In the genomic region with DNA sequence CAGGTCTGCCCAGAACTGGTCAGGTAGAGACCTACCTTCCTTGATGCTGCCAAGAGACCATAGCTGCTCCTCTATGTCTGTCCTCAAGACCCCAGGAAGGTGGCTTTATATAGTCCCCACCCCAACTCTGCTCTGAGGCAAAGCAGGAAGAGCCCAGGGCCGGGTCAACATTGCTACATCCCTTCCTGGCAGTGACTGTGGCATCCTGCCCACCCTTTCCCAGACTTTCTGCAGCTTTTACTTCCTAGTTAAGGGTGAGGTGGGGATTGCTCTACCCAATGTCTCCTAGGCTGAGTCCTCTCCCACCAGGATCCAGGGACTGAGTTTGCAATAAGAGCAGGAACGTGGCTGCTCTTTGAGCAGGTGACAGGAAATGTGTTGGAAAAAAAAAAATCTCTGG, we compare ENCODE assay signal across 13 mouse cellular contexts. TPM values are rescaled to one million over a fixed set of nuclear protein-coding genes. Genes with fewer than 3 reads are reported as not detected.
DNase-seq lines count a peak whose midpoint lies in the region; ATAC-seq lines count a peak whose summit lies in the region.
"Had no signal": no experiment of that assay in that cellular context is flagged by ENCODE, and none has a peak within 500 bp of the region (broad histone marks: within the 10 kb centered on the region; RNA-seq: fewer than 3 reads in every experiment).

A gene (minus strand): TSS at position 176 of the 400 bp plus-strand sequence.

- peaks cover 12% of the 10 kb centered on the region; the same call in 1 of the 2 replicates for H3K4me1 ChIP-seq in kidney, embryonic 14.5 days (ENCODE audit: control insufficient read depth, insufficient read depth, low read length)

- 64% methylated on average over 2 of the region's 2 CpGs for WGBS in kidney, embryonic 14.5 days
- WGBS in large intestine, adult 2 months: 21% methylated on average over 2 of the region's 2 CpGs

- no peak within 1 kb of the TSS for H3K4me2 ChIP-seq in kidney, embryonic 14.5 days (replicated peaks; ENCODE audit: low read depth, low read length)

- H3K9me3 ChIP-seq in kidney, embryonic 14.5 days (ENCODE audit: control insufficient read depth, low read length): peaks cover 9% of the 10 kb centered on the region

- no peak for DNase-seq in kidney, adult 18-20 months
- DNase-seq in adrenal gland, adult 8-10 months: no peak
- DNase-seq in gastrocnemius, postnatal 36 days: no peak
- no peak for DNase-seq in large intestine, adult 2 months (ENCODE audit: low read depth, low spot score)
- no peak for DNase-seq in left cerebral cortex, adult 9 months (ENCODE audit: low spot score in 2 of 2)
- no peak for DNase-seq in yolk sac, embryonic 10.5 days (ENCODE audit: low spot score)
- DNase-seq: cerebellum, postnatal 14 days; kidney, postnatal 25 days had no signal

- H3K27me3 ChIP-seq in kidney, embryonic 14.5 days (ENCODE audit: control insufficient read depth, insufficient read depth, low read length): peaks cover 59% of the 10 kb centered on the region

- no peak within 1 kb of the TSS for H3K27ac ChIP-seq in kidney, embryonic 14.5 days (ENCODE audit: low read depth, low read length)
- H3K27ac ChIP-seq: limb, embryonic 12.5 days had no signal

- H3K4me3 ChIP-seq in kidney, embryonic 14.5 days (ENCODE audit: low read length): peak within 1 kb of the TSS; percentile 18; the same call in 1 of the 2 replicates
- H3K4me3 ChIP-seq: erythroblast, embryonic 14.5 days had no signal

- no peak within 1 kb of the TSS for H3K9ac ChIP-seq in kidney, embryonic 14.5 days (ENCODE audit: low read depth, low read length)

- H3K36me3 ChIP-seq in kidney, embryonic 14.5 days (ENCODE audit: control insufficient read depth, insufficient read depth, low read length): no peaks in the 10 kb centered on the region
- H3K36me3 ChIP-seq: limb, embryonic 12.5 days had no signal

- ATAC-seq in kidney, embryonic 14.5 days (ENCODE audit: low FRiP score, low TSS enrichment): no peak
- ATAC-seq: midbrain, embryonic 16.5 days had no signal

- intact Hi-C loops in gastrocnemius, postnatal 36 days (cut with DNase I): no loop called here

RNA-seq across cellular contexts. Expression of the gene that starts here (rescaled TPM):
- polyA plus RNA-seq in kidney, embryonic 14.5 days (2014; fragmentation: Nextera tagmentation; extraction: Ambion mirVana): not detected in 2 replicates
- total RNA-seq in adrenal gland, adult 8-10 months (2022): 10 to 100 TPM; 14.5 to 34.6 (median 16.4) TPM
- 10 to 100 TPM; 14.9 to 15.7 TPM for total RNA-seq in gastrocnemius, postnatal 36 days (2021)
- polyA plus RNA-seq in large intestine, adult 2 months (2012; rRNA removed): 13.0 and 29.5 TPM in 2 replicates
- total RNA-seq: CH12.LX had no signal
- polyA plus RNA-seq: limb, embryonic 12.5 days had no signal

Comparison
In these comparisons a context has a peak if more than half of its experiments do, and no peak if none do; other contexts are left out.
1. RNA of the gene that starts here (polyA plus RNA-seq): 13.0 to 29.5 TPM in large intestine, adult 2 months; not detected in kidney, embryonic 14.5 days; every median in the first group is over 10 times any median in the second.